Mouse (Mus musculus): ENCODE measurements around the gene Rnf20.

GRCm38 (mm10) chr4:49662231-49662630 is 30.4 kb downstream of the Rnf20 start:
- TF ChIP-seq POLR2A (IDR thresholded peaks at IDR 0.05; ENCODE audit: extremely low read depth, insufficient read depth, low read length) (no peak), CTCF (IDR thresholded peaks at IDR 0.05; ENCODE audit: extremely low read depth, insufficient read depth, low read length) (no peak)

Data from cortical plate, adult 2 months (tissue).